Mouse (Mus musculus) ES-Bruce4 (cell line): ENCODE data around the gene Gm4131.

Source experiments
- CTCF ChIP-seq: IDR thresholded peaks from one replicate; pipeline ENCODE4 v1.8.1; 2011; ENCODE audit warnings: low read depth, low read length
- EP300 ChIP-seq: IDR thresholded peaks from 2 replicates; pipeline ENCODE4 v1.6.1; 2011; ENCODE audit warnings: low read depth, low read length; ENCODE audit not compliant: insufficient read depth
- POLR2A ChIP-seq: IDR thresholded peaks from one replicate; pipeline ENCODE4 v1.8.1; 2011; ENCODE audit warnings: low read length; ENCODE audit not compliant: insufficient read depth

- TF ChIP-seq POLR2A (no peak), EP300 (no peak), CTCF (no peak)
Observed at GRCm38 (mm10) chr14:62536988-62537387, 29.7 kb downstream of the Gm4131 start.
